ENCODE assay signal across 10 mouse cellular contexts in the genomic region with DNA sequence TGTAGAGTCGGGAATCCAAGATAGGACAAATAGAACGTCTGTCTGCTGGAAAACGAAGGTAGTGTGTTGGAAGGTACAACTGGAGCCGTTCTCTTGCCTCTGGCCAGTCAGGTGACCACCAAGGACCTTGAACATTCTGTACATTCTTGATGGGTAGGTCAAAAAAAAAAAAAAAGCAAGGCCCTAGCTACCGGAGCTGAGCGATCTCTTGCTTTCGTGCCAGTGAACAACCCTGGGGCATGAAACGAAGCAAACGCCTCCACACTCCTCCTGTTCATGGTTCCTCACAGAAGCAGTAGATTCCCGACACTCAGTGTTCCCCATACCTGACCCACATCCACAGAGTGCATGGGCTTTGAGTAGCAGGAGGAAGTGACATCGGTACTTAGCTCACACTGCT. TPM values are rescaled to one million over a fixed set of nuclear protein-coding genes. Genes with fewer than 3 reads are reported as not detected.
"Had no signal": no experiment of that assay in that cellular context is flagged by ENCODE, and none has a peak within 500 bp of the region (broad histone marks: within the 10 kb centered on the region; RNA-seq: fewer than 3 reads in every experiment).

No protein-coding gene starts in this region.

- H3K9me3 ChIP-seq: intestine, embryonic 15.5 days; limb, embryonic 13.5 days; liver, embryonic 15.5 days; midbrain, embryonic 15.5 days; neural tube, embryonic 12.5 days had no signal

- H3K4me2 ChIP-seq: lung, embryonic 14.5 days; midbrain, embryonic 11.5 days had no signal

- H3K9ac ChIP-seq: intestine, embryonic 15.5 days; limb, embryonic 13.5 days; liver, embryonic 15.5 days; lung, embryonic 14.5 days; midbrain, embryonic 15.5 days; neural tube, embryonic 12.5 days had no signal

- H3K27ac ChIP-seq: intestine, embryonic 15.5 days; layer of hippocampus, adult 2 months; limb, embryonic 13.5 days; liver, embryonic 15.5 days; midbrain, embryonic 15.5 days; neural tube, embryonic 12.5 days had no signal

- H3K4me3 ChIP-seq: intestine, embryonic 15.5 days; layer of hippocampus, adult 2 months; midbrain, embryonic 15.5 days; neural tube, embryonic 12.5 days had no signal

- H3K36me3 ChIP-seq: intestine, embryonic 15.5 days had no signal

- H3K27me3 ChIP-seq: intestine, embryonic 15.5 days; limb, embryonic 13.5 days; liver, embryonic 15.5 days; midbrain, embryonic 15.5 days; neural tube, embryonic 12.5 days had no signal

RNA-seq across cellular contexts. Expression of gene Rln1, which starts 21.8 kb away (rescaled TPM):
- polyA plus RNA-seq: limb, embryonic 13.5 days; liver, adult 2 months; liver, embryonic 15.5 days; lung, embryonic 14.5 days; testis, adult 2 months had no signal

RNA-seq across cellular contexts. Expression of gene Pdcd1lg2, which starts 54.4 kb away (rescaled TPM):
- polyA plus RNA-seq: intestine, embryonic 15.5 days; limb, embryonic 13.5 days; liver, embryonic 15.5 days; lung, embryonic 14.5 days; midbrain, embryonic 11.5 days; midbrain, embryonic 15.5 days; neural tube, embryonic 12.5 days had no signal
